Mouse (Mus musculus): ENCODE results near the gene Hs3st4. TPM values are rescaled to one million over a fixed set of nuclear protein-coding genes. Genes with fewer than 3 reads are reported as not detected.

Hs3st4 gene
- polyA plus RNA-seq, 1 experiment, result 34.4 TPM

DNA sequence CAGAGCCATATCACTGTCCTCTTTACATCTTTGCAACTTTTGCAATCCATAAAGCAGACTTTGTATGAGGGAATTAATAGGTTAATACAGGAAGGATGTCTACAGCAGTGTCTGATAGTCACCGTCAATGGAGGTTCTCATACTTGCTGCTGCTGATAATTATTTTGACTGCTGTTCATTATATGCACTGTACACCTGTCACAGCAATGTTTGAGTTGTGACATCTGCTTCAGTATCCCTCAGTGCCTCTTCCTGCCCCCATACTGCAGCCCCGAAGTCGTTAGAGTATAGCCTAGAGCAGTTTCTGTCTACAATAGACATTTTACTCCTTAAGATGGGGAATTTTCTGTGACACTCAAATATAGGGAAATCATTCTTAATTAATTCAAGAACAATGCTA lies 267.2 kb downstream of the Hs3st4 start:
- Histone ChIP-seq H3K4me1 (ENCODE audit: control insufficient read depth, insufficient read depth, low read length) (no peaks in the 10 kb centered on the region), H3K4me3 (ENCODE audit: insufficient read depth, low read length) (no peak overlapping the region), H3K27ac (ENCODE audit: insufficient read depth, low read length) (no peak overlapping the region)
- TF ChIP-seq CTCF (IDR thresholded peaks at IDR 0.05; ENCODE audit: extremely low read depth, insufficient read depth, low read length), result no peak
- no peak for TF ChIP-seq POLR2A (IDR thresholded peaks at IDR 0.05; ENCODE audit: extremely low read depth, insufficient read depth, low read length)

DNA sequence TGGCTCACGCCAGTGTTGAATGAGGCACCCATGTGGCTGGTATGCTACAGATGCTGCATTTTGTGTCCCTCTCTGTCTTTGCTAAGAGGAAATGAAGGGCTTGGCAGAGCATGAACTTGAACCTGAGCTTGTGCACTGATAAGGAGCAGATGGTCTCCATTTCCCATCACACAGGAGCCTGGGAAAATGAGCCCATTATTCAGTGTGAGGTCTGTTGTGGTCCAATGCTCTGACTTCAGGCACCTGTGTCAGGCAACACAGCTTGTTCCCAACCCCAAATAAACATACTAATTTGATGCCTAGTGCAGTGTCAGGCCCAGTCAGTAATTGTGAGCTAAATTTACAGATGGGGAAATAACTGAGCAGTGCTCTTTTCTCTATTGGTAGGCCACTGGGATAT lies 267.9 kb downstream of the Hs3st4 start:
- Histone ChIP-seq H3K4me1 (ENCODE audit: control insufficient read depth, insufficient read depth, low read length) (no peaks in the 10 kb centered on the region), H3K4me3 (ENCODE audit: insufficient read depth, low read length) (no peak overlapping the region), H3K27ac (ENCODE audit: insufficient read depth, low read length) (no peak overlapping the region)
- TF ChIP-seq CTCF (IDR thresholded peaks at IDR 0.05; ENCODE audit: extremely low read depth, insufficient read depth, low read length) (no peak), POLR2A (IDR thresholded peaks at IDR 0.05; ENCODE audit: extremely low read depth, insufficient read depth, low read length) (no peak)

DNA sequence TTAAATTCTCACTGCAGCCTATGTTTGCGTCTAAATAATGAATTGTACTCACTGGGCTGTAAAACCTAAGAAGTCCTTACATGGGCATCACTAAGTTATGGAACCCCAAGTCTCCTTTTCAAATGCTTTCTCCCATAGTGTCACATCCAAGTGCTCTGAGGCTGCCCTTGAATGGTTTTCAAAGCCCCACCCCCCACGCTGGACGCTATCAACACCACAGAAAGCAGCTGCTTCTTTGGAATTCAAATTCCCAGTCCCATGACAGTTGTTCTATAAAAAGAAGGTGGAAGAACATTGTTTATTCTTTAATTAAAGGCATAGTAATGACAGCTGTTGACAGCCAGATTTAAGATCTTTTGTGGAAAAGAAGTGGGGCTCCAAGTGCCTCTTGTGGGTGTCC lies 275.8 kb downstream of the Hs3st4 start:
- TF ChIP-seq POLR2A (IDR thresholded peaks at IDR 0.05; ENCODE audit: extremely low read depth, insufficient read depth, low read length) (no peak), CTCF (IDR thresholded peaks at IDR 0.05; ENCODE audit: extremely low read depth, insufficient read depth, low read length) (no peak)
- Histone ChIP-seq H3K4me3 (ENCODE audit: insufficient read depth, low read length) (no peak overlapping the region), H3K4me1 (ENCODE audit: control insufficient read depth, insufficient read depth, low read length) (no peaks in the 10 kb centered on the region), H3K27ac (ENCODE audit: insufficient read depth, low read length) (no peak overlapping the region)

DNA sequence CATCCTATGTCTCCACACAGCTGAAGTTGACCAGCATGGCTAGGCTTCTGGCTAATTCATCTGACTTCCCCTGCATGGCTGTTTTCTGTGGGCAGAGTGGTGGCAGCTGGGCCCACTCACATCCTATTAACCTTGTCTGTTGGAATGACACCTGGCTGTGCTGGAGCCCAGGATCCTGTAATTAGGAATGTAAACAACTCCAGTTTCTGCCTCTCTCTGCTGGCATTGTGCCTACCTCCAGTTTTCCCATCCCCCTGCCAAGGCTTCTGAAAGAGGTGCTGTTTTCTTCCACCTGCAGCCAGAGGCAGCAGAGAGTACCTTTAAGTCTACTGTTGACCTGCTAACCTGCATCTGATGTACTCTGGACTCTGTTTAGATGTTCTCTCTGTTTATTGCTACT lies 288.1 kb downstream of the Hs3st4 start:
- Histone ChIP-seq H3K4me3 (ENCODE audit: insufficient read depth, low read length) (no peak overlapping the region), H3K27ac (ENCODE audit: insufficient read depth, low read length) (no peak overlapping the region), H3K4me1 (ENCODE audit: control insufficient read depth, insufficient read depth, low read length) (no peaks in the 10 kb centered on the region)
- no peak for TF ChIP-seq POLR2A (IDR thresholded peaks at IDR 0.05; ENCODE audit: extremely low read depth, insufficient read depth, low read length)
- no peak for TF ChIP-seq CTCF (IDR thresholded peaks at IDR 0.05; ENCODE audit: extremely low read depth, insufficient read depth, low read length)

DNA sequence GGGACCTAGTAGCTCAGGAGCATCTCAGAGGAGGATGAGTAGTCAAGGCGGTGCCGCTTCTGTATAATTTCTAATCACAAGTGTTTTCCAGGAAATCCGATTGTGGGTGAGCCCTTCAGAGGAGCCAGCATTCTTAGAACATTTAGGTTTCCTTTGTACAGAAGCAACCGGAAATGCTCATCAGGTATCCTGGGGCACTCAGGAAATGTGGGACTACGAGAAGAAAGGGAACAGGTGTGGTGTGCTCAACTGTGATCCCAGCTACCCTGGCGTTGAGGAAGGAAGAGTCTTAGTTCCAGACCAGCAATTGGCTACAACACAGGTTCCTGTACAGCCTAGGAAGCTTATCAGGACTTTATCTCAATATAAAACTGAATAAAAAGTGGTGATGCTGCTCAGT lies 307.2 kb downstream of the Hs3st4 start:
- no peak for TF ChIP-seq POLR2A (IDR thresholded peaks at IDR 0.05; ENCODE audit: extremely low read depth, insufficient read depth, low read length)
- TF ChIP-seq CTCF (IDR thresholded peaks at IDR 0.05; ENCODE audit: extremely low read depth, insufficient read depth, low read length), result no peak
- 0 out of 2 replicates have a peak, but pooled peaks cover 1% of the 10 kb centered on the region for H3K4me1 ChIP-seq (ENCODE audit: control insufficient read depth, insufficient read depth, low read length)
- no peak overlapping the region for H3K27ac ChIP-seq (ENCODE audit: insufficient read depth, low read length)
- H3K4me3 ChIP-seq (ENCODE audit: insufficient read depth, low read length), result no peak overlapping the region

DNA sequence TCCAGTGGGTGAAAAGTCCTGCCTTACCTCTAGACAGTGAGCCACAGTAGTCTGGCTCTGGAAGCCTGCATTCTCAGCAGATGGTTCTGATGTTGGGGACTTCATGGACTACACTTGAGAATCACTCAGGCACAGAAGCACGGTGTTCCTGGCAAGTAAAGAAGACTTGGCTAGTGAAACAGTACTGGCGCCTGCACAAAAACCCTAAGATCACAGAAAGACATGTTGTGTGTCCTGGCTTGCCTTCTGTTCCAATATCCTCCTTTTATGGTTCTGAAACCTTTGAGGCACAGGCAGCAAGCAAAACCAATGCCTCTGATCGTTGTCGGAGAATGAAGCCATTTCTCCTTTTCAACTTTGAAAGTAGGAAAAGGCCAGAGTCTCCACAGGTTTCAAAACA lies 336.8 kb downstream of the Hs3st4 start:
- Histone ChIP-seq H3K4me1 (ENCODE audit: control insufficient read depth, insufficient read depth, low read length) (no peaks in the 10 kb centered on the region), H3K27ac (ENCODE audit: insufficient read depth, low read length) (no peak overlapping the region), H3K4me3 (ENCODE audit: insufficient read depth, low read length) (no peak overlapping the region)
- TF ChIP-seq CTCF (IDR thresholded peaks at IDR 0.05; ENCODE audit: extremely low read depth, insufficient read depth, low read length), result no peak
- TF ChIP-seq POLR2A (IDR thresholded peaks at IDR 0.05; ENCODE audit: extremely low read depth, insufficient read depth, low read length), result no peak

DNA sequence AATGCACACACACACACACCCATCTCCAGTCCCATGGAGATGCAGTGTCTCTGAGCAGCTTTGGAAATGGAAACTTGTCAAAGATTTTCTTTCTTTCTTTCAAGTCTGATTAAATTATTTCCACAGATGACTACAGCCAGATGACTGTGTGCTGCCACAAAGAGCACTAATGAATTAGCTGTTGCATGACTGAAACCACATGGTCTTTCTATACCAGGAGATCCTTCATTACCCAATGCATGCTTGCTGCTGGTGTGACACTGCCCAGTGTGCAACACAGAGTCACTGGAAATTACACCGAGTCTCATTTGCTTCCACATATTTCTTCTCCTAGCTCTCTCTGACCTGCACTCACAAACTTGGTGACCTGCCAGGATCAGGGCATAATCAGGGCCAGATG lies 353.0 kb downstream of the Hs3st4 start:
- H3K27ac ChIP-seq (ENCODE audit: insufficient read depth, low read length), result no peak overlapping the region
- no peaks in the 10 kb centered on the region for H3K4me1 ChIP-seq (ENCODE audit: control insufficient read depth, insufficient read depth, low read length)
- TF ChIP-seq POLR2A (IDR thresholded peaks at IDR 0.05; ENCODE audit: extremely low read depth, insufficient read depth, low read length), result no peak
- TF ChIP-seq CTCF (IDR thresholded peaks at IDR 0.05; ENCODE audit: extremely low read depth, insufficient read depth, low read length), result no peak
- no peak overlapping the region for H3K4me3 ChIP-seq (ENCODE audit: insufficient read depth, low read length)

DNA sequence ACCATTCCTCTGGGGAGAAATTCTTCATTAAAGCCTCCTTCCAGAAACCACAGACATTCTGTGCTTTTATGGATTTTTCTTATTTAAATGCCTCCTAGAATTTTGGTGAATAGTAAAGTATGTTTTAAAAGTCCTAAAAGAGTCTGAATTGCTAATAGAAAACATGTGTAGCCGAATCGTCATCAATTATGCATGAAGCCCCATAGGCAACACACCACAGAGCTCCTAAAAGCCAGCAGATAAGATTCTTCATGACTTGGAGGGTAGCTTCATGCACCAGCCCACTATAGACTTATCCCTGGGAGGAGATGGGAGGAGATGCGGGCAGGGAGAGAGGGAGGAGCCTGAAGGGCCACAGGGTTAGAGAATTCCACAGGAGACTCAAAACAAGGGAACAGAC lies 358.8 kb downstream of the Hs3st4 start:
- Histone ChIP-seq H3K27ac (ENCODE audit: insufficient read depth, low read length) (no peak overlapping the region), H3K4me1 (ENCODE audit: control insufficient read depth, insufficient read depth, low read length) (no peaks in the 10 kb centered on the region), H3K4me3 (ENCODE audit: insufficient read depth, low read length) (no peak overlapping the region)
- TF ChIP-seq POLR2A (IDR thresholded peaks at IDR 0.05; ENCODE audit: extremely low read depth, insufficient read depth, low read length) (no peak), CTCF (IDR thresholded peaks at IDR 0.05; ENCODE audit: extremely low read depth, insufficient read depth, low read length) (no peak)

DNA sequence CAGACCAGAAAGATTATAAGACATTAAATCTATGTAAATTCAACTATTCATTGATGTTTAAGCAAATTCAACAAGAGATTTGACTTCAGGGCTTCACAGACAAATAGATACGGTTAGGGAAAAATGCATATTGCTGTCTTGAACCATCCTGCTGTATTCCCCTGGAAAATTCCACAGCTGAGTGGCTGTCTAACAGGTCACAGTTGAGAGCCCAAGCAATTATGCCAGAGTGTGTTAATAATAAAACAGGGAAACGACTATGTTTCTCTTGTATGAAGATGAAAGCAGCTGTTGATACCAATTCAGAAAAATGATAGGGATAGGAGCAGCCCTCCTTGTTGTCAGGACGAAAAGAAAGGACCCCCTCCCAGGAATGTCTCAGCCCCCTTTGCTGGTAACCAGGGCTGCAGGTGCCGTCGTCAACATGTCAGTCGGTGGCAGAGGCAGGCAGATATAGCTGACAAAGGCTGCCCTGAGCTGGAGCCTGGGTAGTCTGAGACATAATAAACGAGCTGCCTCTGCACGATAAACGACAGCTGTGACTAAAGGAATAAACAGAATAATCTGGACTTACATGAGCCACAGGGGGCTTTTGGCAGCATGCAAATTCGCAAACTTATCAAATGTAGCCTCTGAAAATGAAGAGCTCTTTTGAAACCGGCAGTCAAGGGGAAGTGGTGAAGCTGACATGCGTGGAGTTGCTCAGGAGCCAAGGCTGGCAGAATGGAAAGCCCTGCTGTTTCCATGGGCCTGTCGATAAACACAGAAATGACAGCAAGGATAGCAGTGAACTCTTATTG lies 364.7 kb downstream of the Hs3st4 start:
- no peak overlapping the region for H3K27ac ChIP-seq (ENCODE audit: insufficient read depth, low read length)
- H3K4me3 ChIP-seq (ENCODE audit: insufficient read depth, low read length), result no peak overlapping the region
- H3K4me1 ChIP-seq (ENCODE audit: control insufficient read depth, insufficient read depth, low read length), result no peaks in the 10 kb centered on the region; the same call in 1 of the 2 replicates
- TF ChIP-seq POLR2A (IDR thresholded peaks at IDR 0.05; ENCODE audit: extremely low read depth, insufficient read depth, low read length), result no peak
- TF ChIP-seq CTCF (IDR thresholded peaks at IDR 0.05; ENCODE audit: extremely low read depth, insufficient read depth, low read length), result no peak

DNA sequence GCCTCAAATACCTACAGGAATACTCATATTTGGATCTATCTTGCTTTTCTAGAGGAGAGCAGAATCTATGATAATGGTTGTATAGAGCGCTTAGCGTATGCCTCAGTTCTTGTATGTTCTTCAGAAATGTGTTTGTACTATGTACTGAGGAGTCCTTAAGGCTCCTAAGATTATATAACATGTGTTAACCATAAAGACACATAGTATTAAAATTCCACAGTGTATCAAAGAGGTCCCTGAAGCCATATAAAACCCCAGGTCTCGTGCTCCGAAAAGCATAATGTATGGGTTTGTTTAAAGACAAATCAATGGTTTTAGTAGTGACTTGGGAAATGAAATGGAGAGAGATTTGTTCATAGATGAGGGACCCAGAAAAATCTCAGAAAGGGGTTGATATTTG lies 371.4 kb downstream of the Hs3st4 start:
- Histone ChIP-seq H3K4me3 (ENCODE audit: insufficient read depth, low read length) (no peak overlapping the region), H3K27ac (ENCODE audit: insufficient read depth, low read length) (no peak overlapping the region), H3K4me1 (ENCODE audit: control insufficient read depth, insufficient read depth, low read length) (no peaks in the 10 kb centered on the region)
- no peak for TF ChIP-seq CTCF (IDR thresholded peaks at IDR 0.05; ENCODE audit: extremely low read depth, insufficient read depth, low read length)
- TF ChIP-seq POLR2A (IDR thresholded peaks at IDR 0.05; ENCODE audit: extremely low read depth, insufficient read depth, low read length), result no peak
